ENCODE assay signal across 19 mouse cellular contexts in the genomic region with DNA sequence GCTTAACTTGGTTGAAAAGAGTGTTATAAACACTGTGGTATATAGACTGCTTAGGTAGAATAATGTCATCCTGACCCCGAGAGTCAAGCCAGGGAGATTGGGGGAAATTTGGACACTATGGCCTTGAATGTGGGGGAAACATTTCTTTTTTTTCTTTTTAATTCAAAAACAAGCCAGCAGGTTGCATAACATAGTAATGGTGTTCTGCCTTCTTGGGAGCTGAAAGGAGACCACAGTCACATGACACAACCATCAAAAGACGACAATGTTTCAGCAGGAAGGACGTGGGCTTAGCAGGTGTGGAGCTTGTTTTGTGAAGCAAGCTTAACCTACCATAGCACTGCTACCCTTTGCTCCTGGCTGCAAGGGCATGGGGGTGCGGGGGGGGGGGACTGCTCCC.
DNase-seq lines count a peak whose midpoint lies in the region; ATAC-seq lines count a peak whose summit lies in the region.
"Had no signal": no experiment of that assay in that cellular context is flagged by ENCODE, and none has a peak within 500 bp of the region (broad histone marks: within the 10 kb centered on the region; RNA-seq: fewer than 3 reads in every experiment).

No protein-coding gene starts in this region.

- ATAC-seq in megakaryocyte, adult 5-6 weeks (ENCODE audit: poor library complexity, severe bottlenecking): peak; percentile 39
- no peak for ATAC-seq in liver, embryonic 12.5 days
- ATAC-seq: forebrain, embryonic 15.5 days had no signal

- no peak overlapping the region for H3K4me2 ChIP-seq in liver, embryonic 12.5 days
- H3K4me2 ChIP-seq: forebrain, embryonic 15.5 days; heart, embryonic 11.5 days; lung, embryonic 15.5 days; neural tube, embryonic 12.5 days had no signal

- no peak overlapping the region for H3K4me3 ChIP-seq in liver, embryonic 12.5 days
- H3K4me3 ChIP-seq: erythroblast, embryonic 14.5 days; forebrain, embryonic 15.5 days; hindbrain, embryonic 10.5 days; lung, embryonic 15.5 days; megakaryocyte, embryonic 14.5 days; neural tube, embryonic 12.5 days had no signal

- H3K36me3 ChIP-seq in liver, embryonic 12.5 days: no peaks in the 10 kb centered on the region
- H3K36me3 ChIP-seq: forebrain, embryonic 15.5 days; hindbrain, embryonic 10.5 days; lung, embryonic 15.5 days; neural tube, embryonic 12.5 days had no signal

- H3K27me3 ChIP-seq in liver, embryonic 12.5 days (replicated peaks): no peaks in the 10 kb centered on the region
- H3K27me3 ChIP-seq: forebrain, embryonic 15.5 days; lung, embryonic 15.5 days; neural tube, embryonic 12.5 days had no signal

- DNase-seq in 416B (ENCODE audit: low read depth): peak; percentile 31
- peak; percentile 76 to 81 for DNase-seq in CD8-positive naive resting alpha-beta T cell, adult 2 months (ENCODE audit: low read depth in 2 of 2, low spot score in 2 of 2)
- DNase-seq in thymus, postnatal 0 days (ENCODE audit: low spot score): peak; percentile 91
- no peak for DNase-seq in adrenal gland, postnatal 14 days
- no peak for DNase-seq in cerebellum, postnatal 10 days
- no peak for DNase-seq in right cerebral cortex, postnatal 10 days (ENCODE audit: low spot score in 2 of 2)
- DNase-seq: adrenal gland, adult 2 months; cerebellum, postnatal 36 days; kidney, adult 9 months; right cerebral cortex, postnatal 25 days had no signal

- H3K27ac ChIP-seq in liver, embryonic 12.5 days: no peak overlapping the region
- H3K27ac ChIP-seq: forebrain, embryonic 15.5 days; hindbrain, embryonic 10.5 days; lung, embryonic 15.5 days; neural tube, embryonic 12.5 days had no signal

- WGBS in liver, embryonic 12.5 days (ENCODE audit: insufficient replicate concordance): 60% methylated on average over 4 of the region's 4 CpGs

- no peak overlapping the region for H3K9ac ChIP-seq in liver, embryonic 12.5 days
- H3K9ac ChIP-seq: forebrain, embryonic 15.5 days; lung, embryonic 15.5 days; neural tube, embryonic 12.5 days had no signal

- peaks cover 13% of the 10 kb centered on the region for H3K4me1 ChIP-seq in liver, embryonic 12.5 days
- H3K4me1 ChIP-seq: forebrain, embryonic 15.5 days; lung, embryonic 15.5 days; megakaryocyte, embryonic 14.5 days; neural tube, embryonic 12.5 days had no signal

- H3K9me3 ChIP-seq in liver, embryonic 12.5 days (replicated peaks): no peaks in the 10 kb centered on the region
- H3K9me3 ChIP-seq: forebrain, embryonic 15.5 days; hindbrain, embryonic 10.5 days; lung, embryonic 15.5 days; megakaryocyte, embryonic 14.5 days; neural tube, embryonic 12.5 days had no signal

Comparison
In these comparisons a context has a peak if more than half of its experiments do, and no peak if none do; other contexts are left out.
1. DNase-seq: peak in 416B (single experiment), CD8-positive naive resting alpha-beta T cell, adult 2 months (2 of 2) and thymus, postnatal 0 days (single experiment); none in adrenal gland, postnatal 14 days (single experiment), cerebellum, postnatal 10 days (0 of 2) and right cerebral cortex, postnatal 10 days (0 of 2).